Mouse (Mus musculus) liver, adult 2 months (tissue): Measurements from ENCODE around the gene Sult4a1.

Source experiments
- CTCF ChIP-seq: fragments of 200-500 bp; IDR thresholded peaks from 2 replicates; pipeline ENCODE4 v1.5.1; 2011; ENCODE audit warnings: low read depth, low read length, control low read depth
- POLR2A ChIP-seq: fragments of 200-500 bp; IDR thresholded peaks from 2 replicates; pipeline ENCODE4 v1.6.1; 2011; ENCODE audit warnings: low read length, control low read depth; ENCODE audit not compliant: insufficient read depth; ENCODE audit errors: extremely low read depth

- TF ChIP-seq POLR2A = no peak
- TF ChIP-seq CTCF = no peak
Observed at GRCm38 (mm10) chr15:84069455-84070050, 36.0 kb downstream of the Sult4a1 start.
